Mouse (Mus musculus): ENCODE data around the gene Hspb8. TPM values are rescaled to one million over a fixed set of nuclear protein-coding genes. Genes with fewer than 3 reads are reported as not detected.
A peak's percentile ranks its signal among the peaks of the same experiment; 100 is the strongest.

The Hspb8 gene
- polyA plus RNA-seq, 1 experiment from 2014 or later = 5.9 TPM

- H3K27ac ChIP-seq = no peak overlapping the region
- no peak for ATAC-seq (ENCODE audit: low FRiP score)
- H3K27me3 ChIP-seq = no peaks in the 10 kb centered on the region
- H3K4me2 ChIP-seq (replicated peaks) = no peak overlapping the region
- no peak overlapping the region for H3K4me3 ChIP-seq
- H3K9ac ChIP-seq = no peak overlapping the region
- no peaks in the 10 kb centered on the region for H3K36me3 ChIP-seq
- 90% methylated on average over 15 of the region's 15 CpGs for WGBS
- H3K9me3 ChIP-seq (replicated peaks) = no peaks in the 10 kb centered on the region
- H3K4me1 ChIP-seq = 0 out of 2 replicates have a peak, but pooled peaks cover 5% of the 10 kb centered on the region
These were observed 41.4 kb downstream of the Hspb8 start for GRCm38 (mm10) chr5:116381217-116381616.

- no peak overlapping the region for H3K27ac ChIP-seq
- ATAC-seq (ENCODE audit: low FRiP score) = no peak
- no peaks in the 10 kb centered on the region for H3K9me3 ChIP-seq (replicated peaks)
- WGBS = 88% methylated on average over 7 of the region's 7 CpGs
- no peaks in the 10 kb centered on the region for H3K36me3 ChIP-seq
- H3K9ac ChIP-seq = no peak overlapping the region
- H3K4me3 ChIP-seq = no peak overlapping the region
- H3K4me1 ChIP-seq = 0 out of 2 replicates have a peak, but pooled peaks cover 5% of the 10 kb centered on the region
- no peaks in the 10 kb centered on the region for H3K27me3 ChIP-seq
- H3K4me2 ChIP-seq (replicated peaks) = no peak overlapping the region
These were observed 42.3 kb downstream of the Hspb8 start for GRCm38 (mm10) chr5:116380384-116380783.

GRCm38 (mm10) chr5:116378872-116379271 lies 43.8 kb downstream of the Hspb8 start:
- no peak overlapping the region for H3K27ac ChIP-seq
- H3K27me3 ChIP-seq = no peaks in the 10 kb centered on the region
- ATAC-seq (ENCODE audit: low FRiP score) = no peak
- H3K4me3 ChIP-seq = no peak overlapping the region
- H3K4me2 ChIP-seq (replicated peaks) = no peak overlapping the region
- H3K36me3 ChIP-seq = no peaks in the 10 kb centered on the region
- no peaks in the 10 kb centered on the region for H3K9me3 ChIP-seq (replicated peaks)
- H3K9ac ChIP-seq = no peak overlapping the region
- WGBS = 80% methylated on average over 5 of the region's 5 CpGs
- 0 out of 2 replicates have a peak, but pooled peaks cover 5% of the 10 kb centered on the region for H3K4me1 ChIP-seq

DNA sequence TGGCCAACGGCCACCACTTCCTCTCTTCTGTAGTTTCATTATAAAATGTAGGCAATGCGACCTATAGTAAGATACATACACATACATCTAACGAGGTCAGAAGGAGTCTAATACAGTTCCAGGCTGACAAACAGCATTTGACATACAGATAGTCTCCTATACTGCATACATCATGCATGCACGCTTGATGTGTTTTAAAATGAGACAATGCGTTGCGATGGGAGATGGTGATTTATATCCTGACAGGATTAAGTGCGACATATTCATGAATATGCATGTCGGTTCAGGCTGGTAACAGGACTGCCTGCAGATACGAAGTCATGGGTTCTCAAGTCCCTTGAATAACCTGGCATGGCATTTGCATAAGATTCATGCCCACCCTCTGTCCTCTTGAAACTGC lies 54.7 kb downstream of the Hspb8 start:
- WGBS = 59% methylated on average over 9 of the region's 9 CpGs
- ATAC-seq (ENCODE audit: low FRiP score) = peak; percentile 54; the same call in 1 of the 2 replicates

GRCm38 (mm10) chr5:116366889-116367682 lies 55.6 kb downstream of the Hspb8 start:
- 0 out of 2 replicates have a peak, but pooled peaks have one; percentile 46 for ATAC-seq (ENCODE audit: low FRiP score)
- H3K4me2 ChIP-seq (replicated peaks) = no peak overlapping the region
- H3K27ac ChIP-seq = peak overlapping the region; percentile 67

More for the DNA sequence above, 54.7 kb downstream of the Hspb8 start:
- Histone ChIP-seq H3K9me3 (replicated peaks) (no peaks in the 10 kb centered on the region), H3K9ac (no peak overlapping the region), H3K4me1 (peaks cover 14% of the 10 kb centered on the region), H3K27me3 (no peaks in the 10 kb centered on the region), H3K4me2 (replicated peaks) (no peak overlapping the region), H3K27ac (peak overlapping the region; percentile 67), H3K4me3 (no peak overlapping the region), H3K36me3 (no peaks in the 10 kb centered on the region)

DNA sequence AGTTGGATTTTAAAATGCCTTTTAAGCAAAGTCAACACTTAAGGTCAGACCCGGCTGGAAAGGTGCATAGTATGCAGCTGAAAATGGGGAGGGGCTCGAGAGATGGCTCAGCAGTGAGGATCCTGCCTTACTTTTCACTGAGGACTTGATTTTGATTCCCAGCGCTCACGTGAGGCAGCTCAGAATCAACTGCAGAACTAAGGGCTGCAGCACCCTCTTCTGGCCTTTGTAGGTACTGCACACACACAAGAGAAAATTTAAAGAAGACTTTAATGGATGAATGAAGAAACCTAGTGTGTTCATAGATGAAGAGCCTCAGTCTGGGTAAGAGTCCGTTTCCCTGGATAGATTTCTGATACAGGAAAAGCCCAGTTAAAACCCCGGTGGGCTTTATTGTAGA lies 61.3 kb downstream of the Hspb8 start:
- Histone ChIP-seq H3K4me3 (no peak overlapping the region), H3K4me1 (no peaks in the 10 kb centered on the region), H3K27ac (no peak overlapping the region), H3K9me3 (replicated peaks) (0 out of 2 replicates have a peak, but pooled peaks cover 4% of the 10 kb centered on the region), H3K9ac (no peak overlapping the region), H3K27me3 (no peaks in the 10 kb centered on the region), H3K4me2 (replicated peaks) (no peak overlapping the region), H3K36me3 (no peaks in the 10 kb centered on the region)
- WGBS = 76% methylated on average over 6 of the region's 6 CpGs
- ATAC-seq (ENCODE audit: low FRiP score) = no peak

More at GRCm38 (mm10) chr5:116366889-116367682, 55.6 kb downstream of the Hspb8 start:
- H3K9me3 ChIP-seq (replicated peaks) = no peaks in the 10 kb centered on the region
- peaks cover 14% of the 10 kb centered on the region for H3K4me1 ChIP-seq
- H3K36me3 ChIP-seq = no peaks in the 10 kb centered on the region
- 89% methylated on average over 20 of the region's 20 CpGs for WGBS
- H3K27me3 ChIP-seq = no peaks in the 10 kb centered on the region
- H3K4me3 ChIP-seq = no peak overlapping the region
- no peak overlapping the region for H3K9ac ChIP-seq

- no peak overlapping the region for H3K9ac ChIP-seq
- H3K4me1 ChIP-seq = no peaks in the 10 kb centered on the region
- no peak overlapping the region for H3K4me3 ChIP-seq
- no peak overlapping the region for H3K4me2 ChIP-seq (replicated peaks)
- H3K27me3 ChIP-seq = no peaks in the 10 kb centered on the region
- no peak for ATAC-seq (ENCODE audit: low FRiP score)
- no peaks in the 10 kb centered on the region for H3K36me3 ChIP-seq
- WGBS = 58% methylated on average over 4 of the region's 4 CpGs
- 0 out of 2 replicates have a peak, but pooled peaks cover 4% of the 10 kb centered on the region for H3K9me3 ChIP-seq (replicated peaks)
- H3K27ac ChIP-seq = no peak overlapping the region
These were observed 61.9 kb downstream of the Hspb8 start for GRCm38 (mm10) chr5:116360751-116361150.

Other genes with a start within 250 kb of the Hspb8 start
- 2.4 and 2.8 TPM in 2 replicates for gene Ccdc60, start 133.9 kb downstream of the Hspb8 start, polyA plus RNA-seq (2016; fragmentation: Nextera tagmentation; extraction: Ambion mirVana)
- gene Srrm4, start 169.0 kb upstream of the Hspb8 start, polyA plus RNA-seq (2016; fragmentation: Nextera tagmentation; extraction: Ambion mirVana) = 20.7 and 20.9 TPM in 2 replicates

Data from hindbrain, embryonic 12.5 days (tissue).